Comparison of ENCODE assay signal across 11 mouse cellular contexts in the genomic region with DNA sequence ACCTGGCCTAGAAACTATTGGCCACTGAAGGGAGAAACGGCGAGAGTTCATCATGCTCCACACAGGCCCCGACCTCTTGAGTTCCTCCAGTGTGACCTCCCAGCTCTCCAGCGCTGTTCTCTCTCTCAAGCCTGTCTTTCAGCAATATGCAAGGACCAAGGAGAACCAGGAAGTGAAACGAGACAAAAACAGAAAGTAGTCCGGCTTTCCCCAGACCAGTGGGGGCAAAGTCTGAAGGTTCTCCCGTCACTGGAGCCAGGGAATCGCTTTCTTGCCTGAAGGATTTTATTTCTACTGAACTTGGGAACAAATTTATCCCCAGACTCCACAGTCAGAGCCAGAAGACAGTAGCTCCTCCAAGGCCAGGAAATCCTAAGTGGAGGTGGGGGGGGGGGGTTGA. TPM values are rescaled to one million over a fixed set of nuclear protein-coding genes. Genes with fewer than 3 reads are reported as not detected.
DNase-seq lines count a peak whose midpoint lies in the region; ATAC-seq and TF ChIP-seq lines count a peak whose summit lies in the region.
"Had no signal": no experiment of that assay in that cellular context is flagged by ENCODE, and none has a peak within 500 bp of the region (broad histone marks: within the 10 kb centered on the region; RNA-seq: fewer than 3 reads in every experiment).

No protein-coding gene starts in this region.

- peaks cover 16% of the 10 kb centered on the region for H3K27me3 ChIP-seq in liver, embryonic 13.5 days

- H3K27ac ChIP-seq in gastrocnemius, adult 2 months, result peak overlapping the region; percentile 89
- H3K27ac ChIP-seq in liver, embryonic 13.5 days, result 0 out of 2 replicates have a peak overlapping the region, but pooled peaks have one; percentile 12

- no peak for DNase-seq in gastrocnemius, adult 2 months
- no peak for DNase-seq in gastrocnemius, postnatal 14 days
- DNase-seq in A20 (ENCODE audit: low read depth, low spot score), result peak; percentile 18
- DNase-seq in kidney, adult 18-20 months, result peak; percentile 73
- no peak for DNase-seq in liver, embryonic 13.5 days
- DNase-seq in adrenal gland, postnatal 36 days, result no peak
- DNase-seq in cerebellum, adult 9-11 months, result no peak

- peak overlapping the region; percentile 55 for H3K4me2 ChIP-seq in liver, embryonic 13.5 days

- no peaks in the 10 kb centered on the region for H3K9me3 ChIP-seq in liver, embryonic 13.5 days (replicated peaks)
- H3K9me3 ChIP-seq: forebrain, embryonic 12.5 days had no signal

- no peak overlapping the region for H3K9ac ChIP-seq in liver, embryonic 13.5 days

- intact Hi-C loops in gastrocnemius, adult 2 months (cut with DNase I), result no loop called here
- intact Hi-C loops in gastrocnemius, postnatal 14 days (cut with DNase I; ENCODE audit: low total_unique reads), result no loop called here

- no peak for TF ChIP-seq CTCF in gastrocnemius, adult 2 months (IDR thresholded peaks at IDR 0.05)

- H3K36me3 ChIP-seq in liver, embryonic 13.5 days, result no peaks in the 10 kb centered on the region
- H3K36me3 ChIP-seq: forebrain, embryonic 12.5 days had no signal

- H3K4me1 ChIP-seq in liver, embryonic 13.5 days (replicated peaks), result peaks cover 73% of the 10 kb centered on the region

- ATAC-seq in liver, embryonic 13.5 days (ENCODE audit: low read depth), result no peak
- ATAC-seq in frontal cortex, adult (ENCODE audit: low TSS enrichment), result no peak

- H3K4me3 ChIP-seq in gastrocnemius, adult 2 months, result peak overlapping the region; percentile 65
- H3K4me3 ChIP-seq in liver, embryonic 13.5 days (replicated peaks), result no peak overlapping the region
- H3K4me3 ChIP-seq: forebrain, embryonic 12.5 days had no signal

- 55% methylated on average over 8 of the region's 8 CpGs for WGBS in liver, embryonic 13.5 days (ENCODE audit: insufficient replicate concordance)

RNA-seq across cellular contexts. Expression of a gene that starts 16.5 kb away (rescaled TPM):
- total RNA-seq in gastrocnemius, adult 2 months (2021), result 10 to 100 TPM; 10.2 to 14.5 TPM
- total RNA-seq in gastrocnemius, postnatal 14 days (2021), result 10 to 100 TPM; 12.9 to 15.0 TPM
- 1.2 and 1.3 TPM in 2 replicates for polyA plus RNA-seq in liver, embryonic 13.5 days (2015; fragmentation: Nextera tagmentation; extraction: Ambion mirVana)
- 10 to 100 TPM; 13.4 to 17.5 TPM for total RNA-seq in adrenal gland, postnatal 36 days (2021)

RNA-seq across cellular contexts. Expression of a gene that starts 29.1 kb away (rescaled TPM):
- 10 to 100 TPM; 26.9 to 30.8 TPM for total RNA-seq in gastrocnemius, adult 2 months (2021)
- total RNA-seq in gastrocnemius, postnatal 14 days (2021), result 10 to 100 TPM; 21.8 to 29.9 TPM
- polyA plus RNA-seq in liver, embryonic 13.5 days (2015; fragmentation: Nextera tagmentation; extraction: Ambion mirVana), result 1.0 and 1.6 TPM in 2 replicates
- 1 to 10 TPM; 8.5 to 9.3 TPM for total RNA-seq in adrenal gland, postnatal 36 days (2021)

RNA-seq across cellular contexts. Expression of a gene that starts 29.2 kb away (rescaled TPM):
- total RNA-seq in gastrocnemius, adult 2 months (2021), result not detected
- not detected for total RNA-seq in gastrocnemius, postnatal 14 days (2021)
- not detected in 2 replicates for polyA plus RNA-seq in liver, embryonic 13.5 days (2015; fragmentation: Nextera tagmentation; extraction: Ambion mirVana)
- under 1 TPM; 0.56 to 0.99 TPM for total RNA-seq in adrenal gland, postnatal 36 days (2021)
- total RNA-seq: hematopoietic stem cell, adult 5-6 weeks had no signal
- polyA plus RNA-seq: forebrain, embryonic 12.5 days; urinary bladder, adult 2 months had no signal

Comparison
In these comparisons a context has a peak if more than half of its experiments do, and no peak if none do; other contexts are left out.
1. DNase-seq: peak in A20 (single experiment) and kidney, adult 18-20 months (single experiment); none in gastrocnemius, adult 2 months (single experiment), gastrocnemius, postnatal 14 days (single experiment), liver, embryonic 13.5 days (single experiment), adrenal gland, postnatal 36 days (0 of 2) and cerebellum, adult 9-11 months (single experiment).